ENCODE assay signal across 21 mouse cellular contexts in genomic region chr3:102585136-102585535, GRCm38 (mm10).
DNase-seq lines count a peak whose midpoint lies in the region; ATAC-seq and TF ChIP-seq lines count a peak whose summit lies in the region.
"Had no signal": no experiment of that assay in that cellular context is flagged by ENCODE, and none has a peak within 500 bp of the region (broad histone marks: within the 10 kb centered on the region; RNA-seq: fewer than 3 reads in every experiment).

No protein-coding gene starts in this region.

- ATAC-seq in lung, postnatal 0 days, result no peak
- no peak for ATAC-seq in midbrain, embryonic 15.5 days (replicated peaks)
- ATAC-seq: CD4-positive, CD25-positive, alpha-beta regulatory T cell, adult 4 months; forebrain, embryonic 14.5 days; hindbrain, embryonic 16.5 days had no signal

- WGBS in lung, postnatal 0 days, result 74% methylated on average over 2 of the region's 2 CpGs
- 84% methylated on average over 2 of the region's 2 CpGs for WGBS in midbrain, embryonic 15.5 days

- no peak for TF ChIP-seq EP300 in lung, postnatal 0 days (IDR thresholded peaks at IDR 0.05)
- TF ChIP-seq EP300 in CH12.LX (IDR thresholded peaks at IDR 0.05; ENCODE audit: low read length), result no peak

- no peaks in the 10 kb centered on the region for H3K9me3 ChIP-seq in lung, postnatal 0 days (ENCODE audit: low read length)
- H3K9me3 ChIP-seq in CH12.LX (replicated peaks; ENCODE audit: low read length), result no peaks in the 10 kb centered on the region
- no peaks in the 10 kb centered on the region for H3K9me3 ChIP-seq in midbrain, embryonic 15.5 days
- H3K9me3 ChIP-seq: embryonic facial prominence, embryonic 10.5 days; hindbrain, embryonic 12.5 days had no signal

- TF ChIP-seq CTCF in lung, postnatal 0 days (IDR thresholded peaks at IDR 0.05), result peak; percentile 21; the same call in 1 of the 2 replicates
- TF ChIP-seq CTCF in CH12.LX (conservative IDR thresholded peaks at IDR 0.05 in 1 of 2, IDR thresholded peaks at IDR 0.05 in 1 of 2; ENCODE audit: low read depth in 2 of 2, low read length in 2 of 2), result peak in 1 of 2 experiments; percentile 54; a peak in 2 of 4 replicates

- H3K4me3 ChIP-seq in lung, postnatal 0 days (ENCODE audit: low read depth, low read length), result no peak overlapping the region
- no peak overlapping the region for H3K4me3 ChIP-seq in CH12.LX (replicated peaks in 1 of 3; ENCODE audit: low read depth in 2 of 3, low read length in 2 of 3, poor library complexity in 1 of 3)
- no peak overlapping the region for H3K4me3 ChIP-seq in midbrain, embryonic 15.5 days
- H3K4me3 ChIP-seq: embryonic facial prominence, embryonic 10.5 days; hindbrain, embryonic 12.5 days had no signal

- no peaks in the 10 kb centered on the region for H3K36me3 ChIP-seq in lung, postnatal 0 days (ENCODE audit: insufficient read depth, low read length)
- H3K36me3 ChIP-seq in CH12.LX (replicated peaks in 1 of 2; ENCODE audit: control insufficient read depth in 1 of 2, insufficient read depth in 1 of 2, low read length in 1 of 2), result no peaks in the 10 kb centered on the region
- H3K36me3 ChIP-seq in midbrain, embryonic 15.5 days (replicated peaks), result no peaks in the 10 kb centered on the region
- H3K36me3 ChIP-seq: embryonic facial prominence, embryonic 10.5 days; hindbrain, embryonic 12.5 days had no signal

- no peak overlapping the region for H3K27ac ChIP-seq in lung, postnatal 0 days (ENCODE audit: low read length)
- no peak overlapping the region for H3K27ac ChIP-seq in CH12.LX (ENCODE audit: insufficient read depth, low read depth)
- no peak overlapping the region for H3K27ac ChIP-seq in midbrain, embryonic 15.5 days
- H3K27ac ChIP-seq: embryonic facial prominence, embryonic 10.5 days; hindbrain, embryonic 12.5 days had no signal

- no peak overlapping the region for H3K4me2 ChIP-seq in lung, postnatal 0 days (replicated peaks; ENCODE audit: low read depth, low read length)
- no peak overlapping the region for H3K4me2 ChIP-seq in CH12.LX (ENCODE audit: insufficient read depth, low read depth, poor library complexity, severe bottlenecking)
- no peak overlapping the region for H3K4me2 ChIP-seq in midbrain, embryonic 15.5 days
- H3K4me2 ChIP-seq: hindbrain, embryonic 12.5 days had no signal

- H3K9ac ChIP-seq in lung, postnatal 0 days (replicated peaks; ENCODE audit: low read depth), result no peak overlapping the region
- no peak overlapping the region for H3K9ac ChIP-seq in CH12.LX (ENCODE audit: insufficient read depth, low read depth)
- no peak overlapping the region for H3K9ac ChIP-seq in midbrain, embryonic 15.5 days
- H3K9ac ChIP-seq: hindbrain, embryonic 12.5 days had no signal

- peak; percentile 13 for DNase-seq in kidney, postnatal 10 days
- no peak for DNase-seq in kidney, adult 8-10 months
- DNase-seq in lung, postnatal 0 days (ENCODE audit: low spot score), result no peak
- no peak for DNase-seq in lung, postnatal 10 days
- DNase-seq in CH12.LX (ENCODE audit: extremely low read depth), result peak; percentile 4
- DNase-seq in NIH3T3 (ENCODE audit: low read depth), result peak; percentile 28
- DNase-seq in gastrocnemius, adult 18-20 months (ENCODE audit: low spot score), result no peak
- DNase-seq: adrenal gland, adult 8-10 months; adrenal gland, postnatal 36 days; B cell, adult 2 months; cerebellum, adult 2 months; cerebellum, postnatal 10 days; gastrocnemius, postnatal 10 days; heart, postnatal 10 days; heart, postnatal 4 days had no signal

- no peak for TF ChIP-seq POLR2A in CH12.LX (IDR thresholded peaks at IDR 0.05; ENCODE audit: low read depth, low read length)

- H3K4me1 ChIP-seq in lung, postnatal 0 days (ENCODE audit: insufficient read depth, low read depth, low read length), result no peaks in the 10 kb centered on the region
- 0 out of 4 replicates have a peak, but pooled peaks cover 0 to 3% of the 10 kb centered on the region in 2 experiments for H3K4me1 ChIP-seq in CH12.LX (ENCODE audit: control insufficient read depth in 1 of 2, insufficient read depth in 2 of 2)
- H3K4me1 ChIP-seq in midbrain, embryonic 15.5 days, result no peaks in the 10 kb centered on the region
- H3K4me1 ChIP-seq: embryonic facial prominence, embryonic 10.5 days; hindbrain, embryonic 12.5 days had no signal

- H3K27me3 ChIP-seq in lung, postnatal 0 days (replicated peaks; ENCODE audit: insufficient read depth, low read length), result no peaks in the 10 kb centered on the region
- H3K27me3 ChIP-seq in CH12.LX (replicated peaks), result no peaks in the 10 kb centered on the region
- H3K27me3 ChIP-seq in midbrain, embryonic 15.5 days (replicated peaks), result no peaks in the 10 kb centered on the region
- H3K27me3 ChIP-seq: hindbrain, embryonic 12.5 days had no signal

- in situ Hi-C loops in CH12.LX (cut with MboI; ENCODE audit: low pct_ligation_motif_present, low pct_unique_long_range_greater_than_20kb, low sequenced_read_pairs), result loop anchor here (10.0 kb wide), 1 partner anchor 100 kb away; no protein-coding TSS in a partner anchor

- peak; percentile 24 for TF ChIP-seq RAD21 in CH12.LX (IDR thresholded peaks at IDR 0.05; ENCODE audit: low read depth, low read length)

- no peaks in the 10 kb centered on the region for H3K79me2 ChIP-seq in CH12.LX (replicated peaks; ENCODE audit: control insufficient read depth, extremely low read depth, insufficient read depth, poor library complexity, severe bottlenecking)

- dilution Hi-C loops in CH12.LX (cut with MboI; ENCODE audit: extremely low pct_ligation_motif_present, extremely low pct_unique_long_range_greater_than_20kb, low sequenced_read_pairs), result no loop called here

TF ChIP-seq in CH12.LX, 34 proteins besides CTCF, POLR2A, EP300 and RAD21:
- TF ChIP-seq SMC3 (IDR thresholded peaks at IDR 0.05; ENCODE audit: low read depth, low read length), result peak; percentile 61
- no peak for TF ChIP-seq E2F4 (IDR thresholded peaks at IDR 0.05; ENCODE audit: insufficient replicate concordance, low read depth, low read length)
TF ChIP-seq in CH12.LX: peak in this region for 1.

Comparison
In these comparisons a context has a peak if more than half of its experiments do, and no peak if none do; other contexts are left out.
1. DNase-seq: peak in kidney, postnatal 10 days (single experiment), CH12.LX (single experiment) and NIH3T3 (single experiment); none in kidney, adult 8-10 months (0 of 2), lung, postnatal 0 days (single experiment), lung, postnatal 10 days (single experiment) and gastrocnemius, adult 18-20 months (single experiment).